Mouse (Mus musculus): Measurements from ENCODE around the gene Jam3. TPM values are rescaled to one million over a fixed set of nuclear protein-coding genes. Genes with fewer than 3 reads are reported as not detected.

The Jam3 gene
- polyA plus RNA-seq, 1 experiment = 22.9 TPM

GRCm38 (mm10) chr9:27147946-27148345 lies 7.3 kb downstream of the Jam3 start:
- Histone ChIP-seq H3K36me3 (ENCODE audit: control insufficient read depth, insufficient read depth) (no peaks in the 10 kb centered on the region), H3K79me2 (ENCODE audit: control insufficient read depth, insufficient read depth) (peaks cover 1% of the 10 kb centered on the region), H3K27me3 (ENCODE audit: control insufficient read depth, insufficient read depth, insufficient read length) (no peaks in the 10 kb centered on the region), H3ac (ENCODE audit: control insufficient read depth, insufficient read length) (no peak overlapping the region), H3K4me3 (no peak overlapping the region), H3K4me2 (ENCODE audit: low read depth) (peak overlapping the region; percentile 44)
- TF ChIP-seq CEBPB (IDR thresholded peaks at IDR 0.05; ENCODE audit: insufficient read depth, poor library complexity, severe bottlenecking) (no peak), E2F4 (IDR thresholded peaks at IDR 0.05; ENCODE audit: insufficient read depth) (no peak), TCF12 (IDR thresholded peaks at IDR 0.05; ENCODE audit: insufficient read depth, poor library complexity, severe bottlenecking) (no peak), SRF (IDR thresholded peaks at IDR 0.05; ENCODE audit: control insufficient read depth, insufficient read length, low read depth) (no peak), USF1 (IDR thresholded peaks at IDR 0.05; ENCODE audit: low read depth) (no peak), MAX (IDR thresholded peaks at IDR 0.05; ENCODE audit: low read depth) (no peak), MYOD1 (IDR thresholded peaks at IDR 0.05; ENCODE audit: control insufficient read depth in 1 of 3, insufficient read length in 2 of 3, low read depth in 2 of 3) (no peak), MYOG (IDR thresholded peaks at IDR 0.05; ENCODE audit: control insufficient read depth in 1 of 3, insufficient read depth in 1 of 3, insufficient read length in 2 of 3, low read depth in 2 of 3) (no peak), TCF3 (IDR thresholded peaks at IDR 0.05; ENCODE audit: insufficient read length, low read depth) (no peak), POLR2AphosphoS2 (IDR thresholded peaks at IDR 0.05; ENCODE audit: insufficient read length, low read depth) (no peak), REST (IDR thresholded peaks at IDR 0.05; ENCODE audit: insufficient read depth, insufficient read length) (no peak), POLR2A (IDR thresholded peaks at IDR 0.05; ENCODE audit: insufficient read length, low read depth) (no peak)

- TF ChIP-seq TCF3 (IDR thresholded peaks at IDR 0.05; ENCODE audit: insufficient read length, low read depth) = no peak
- TF ChIP-seq USF1 (IDR thresholded peaks at IDR 0.05; ENCODE audit: low read depth) = no peak
- Histone ChIP-seq H3K4me2 (ENCODE audit: low read depth) (no peak overlapping the region), H3K4me3 (no peak overlapping the region), H3K36me3 (ENCODE audit: control insufficient read depth, insufficient read depth) (no peaks in the 10 kb centered on the region), H3K79me2 (ENCODE audit: control insufficient read depth, insufficient read depth) (no peaks in the 10 kb centered on the region), H3K27me3 (ENCODE audit: control insufficient read depth, insufficient read depth, insufficient read length) (no peaks in the 10 kb centered on the region), H3ac (ENCODE audit: control insufficient read depth, insufficient read length) (no peak overlapping the region)
These were observed 8.4 kb downstream of the Jam3 start for GRCm38 (mm10) chr9:27146826-27147225.

- no peak overlapping the region for H3ac ChIP-seq (ENCODE audit: control insufficient read depth, insufficient read length)
- no peaks in the 10 kb centered on the region for H3K79me2 ChIP-seq (ENCODE audit: control insufficient read depth, insufficient read depth)
- H3K4me3 ChIP-seq = no peak overlapping the region
- H3K4me2 ChIP-seq (ENCODE audit: low read depth) = no peak overlapping the region
- TF ChIP-seq E2F4 (IDR thresholded peaks at IDR 0.05; ENCODE audit: insufficient read depth) = no peak
- no peak for TF ChIP-seq POLR2A (IDR thresholded peaks at IDR 0.05; ENCODE audit: insufficient read length, low read depth)
- no peak for TF ChIP-seq MYOG (IDR thresholded peaks at IDR 0.05; ENCODE audit: control insufficient read depth in 1 of 3, insufficient read depth in 1 of 3, insufficient read length in 2 of 3, low read depth in 2 of 3)
- TF ChIP-seq CEBPB (IDR thresholded peaks at IDR 0.05; ENCODE audit: insufficient read depth, poor library complexity, severe bottlenecking) = no peak
- no peak for TF ChIP-seq REST (IDR thresholded peaks at IDR 0.05; ENCODE audit: insufficient read depth, insufficient read length)
- TF ChIP-seq POLR2AphosphoS2 (IDR thresholded peaks at IDR 0.05; ENCODE audit: insufficient read length, low read depth) = no peak
- TF ChIP-seq SRF (IDR thresholded peaks at IDR 0.05; ENCODE audit: control insufficient read depth, insufficient read length, low read depth) = no peak
- TF ChIP-seq MAX (IDR thresholded peaks at IDR 0.05; ENCODE audit: low read depth) = no peak
- no peaks in the 10 kb centered on the region for H3K27me3 ChIP-seq (ENCODE audit: control insufficient read depth, insufficient read depth, insufficient read length)
- H3K36me3 ChIP-seq (ENCODE audit: control insufficient read depth, insufficient read depth) = no peaks in the 10 kb centered on the region
These were observed 10.2 kb downstream of the Jam3 start for GRCm38 (mm10) chr9:27144996-27145395.

- Histone ChIP-seq H3K4me2 (ENCODE audit: low read depth) (no peak overlapping the region), H3K4me3 (no peak overlapping the region), H3K79me2 (ENCODE audit: control insufficient read depth, insufficient read depth) (no peaks in the 10 kb centered on the region), H3K27me3 (ENCODE audit: control insufficient read depth, insufficient read depth, insufficient read length) (no peaks in the 10 kb centered on the region), H3ac (ENCODE audit: control insufficient read depth, insufficient read length) (no peak overlapping the region), H3K36me3 (ENCODE audit: control insufficient read depth, insufficient read depth) (no peaks in the 10 kb centered on the region)
- TF ChIP-seq MYOG (IDR thresholded peaks at IDR 0.05; ENCODE audit: control insufficient read depth in 1 of 3, insufficient read depth in 1 of 3, insufficient read length in 2 of 3, low read depth in 2 of 3) (no peak), MAX (IDR thresholded peaks at IDR 0.05; ENCODE audit: low read depth) (no peak), POLR2A (IDR thresholded peaks at IDR 0.05; ENCODE audit: insufficient read length, low read depth) (no peak), TCF3 (IDR thresholded peaks at IDR 0.05; ENCODE audit: insufficient read length, low read depth) (no peak), POLR2AphosphoS2 (IDR thresholded peaks at IDR 0.05; ENCODE audit: insufficient read length, low read depth) (no peak), MYOD1 (IDR thresholded peaks at IDR 0.05; ENCODE audit: control insufficient read depth in 1 of 3, insufficient read length in 2 of 3, low read depth in 2 of 3) (peak in 1 of 3 experiments; percentile 27)
These were observed 10.9 kb downstream of the Jam3 start for GRCm38 (mm10) chr9:27144271-27144840.

GRCm38 (mm10) chr9:27140432-27141065 lies 14.7 kb downstream of the Jam3 start:
- Histone ChIP-seq H3K4me3 (no peak overlapping the region), H3K36me3 (ENCODE audit: control insufficient read depth, insufficient read depth) (no peaks in the 10 kb centered on the region), H3ac (ENCODE audit: control insufficient read depth, insufficient read length) (no peak overlapping the region), H3K4me2 (ENCODE audit: low read depth) (no peak overlapping the region), H3K79me2 (ENCODE audit: control insufficient read depth, insufficient read depth) (no peaks in the 10 kb centered on the region), H3K27me3 (ENCODE audit: control insufficient read depth, insufficient read depth, insufficient read length) (no peaks in the 10 kb centered on the region)
- TF ChIP-seq TCF12 (IDR thresholded peaks at IDR 0.05; ENCODE audit: insufficient read depth, poor library complexity, severe bottlenecking) (no peak), MAX (IDR thresholded peaks at IDR 0.05; ENCODE audit: low read depth) (no peak), MYOG (IDR thresholded peaks at IDR 0.05; ENCODE audit: control insufficient read depth in 1 of 3, insufficient read depth in 1 of 3, insufficient read length in 2 of 3, low read depth in 2 of 3) (no peak), TCF3 (IDR thresholded peaks at IDR 0.05; ENCODE audit: insufficient read length, low read depth) (no peak), E2F4 (IDR thresholded peaks at IDR 0.05; ENCODE audit: insufficient read depth) (no peak), POLR2A (IDR thresholded peaks at IDR 0.05; ENCODE audit: insufficient read length, low read depth) (no peak), CEBPB (IDR thresholded peaks at IDR 0.05; ENCODE audit: insufficient read depth, poor library complexity, severe bottlenecking) (no peak), POLR2AphosphoS2 (IDR thresholded peaks at IDR 0.05; ENCODE audit: insufficient read length, low read depth) (no peak), REST (IDR thresholded peaks at IDR 0.05; ENCODE audit: insufficient read depth, insufficient read length) (no peak), SRF (IDR thresholded peaks at IDR 0.05; ENCODE audit: control insufficient read depth, insufficient read length, low read depth) (no peak)

Data from myocyte (in vitro differentiated cells).